Mouse (Mus musculus) forebrain, embryonic 10.5 days (tissue): ENCODE results near the gene Zfp947. TPM values are rescaled to one million over a fixed set of nuclear protein-coding genes. Genes with fewer than 3 reads are reported as not detected.
"Not testable (repeated sequence)": the region's sequence is repeated elsewhere in the genome, so short reads cannot be mapped to it uniquely, and the experiment has no call there.

Source experiments
- DNase-seq: peaks from one replicate; pipeline ENCODE4 v3.0.0-alpha.2; 2017; ENCODE audit warnings: low spot score; ENCODE audit errors: extremely low spot score
- H3K27ac ChIP-seq: fragments of 300-500 bp; sonication (generic); 2 replicates; pipeline ENCODE4 v1.5.1; 2016; ENCODE audit warnings: mild to moderate bottlenecking
- H3K27me3 ChIP-seq: fragments of 300-500 bp; sonication (generic); 2 replicates; pipeline ENCODE4 v1.6.1; 2016; ENCODE audit warnings: mild to moderate bottlenecking; ENCODE audit not compliant: poor library complexity, severe bottlenecking
- H3K36me3 ChIP-seq: fragments of 300-500 bp; sonication (generic); replicated peaks from 2 replicates; pipeline ENCODE4 v1.6.1; 2016; ENCODE audit warnings: mild to moderate bottlenecking, moderate library complexity
- H3K4me1 ChIP-seq: fragments of 300-500 bp; sonication (generic); 2 replicates; pipeline ENCODE4 v1.6.1; 2016
- H3K4me3 ChIP-seq: fragments of 300-500 bp; sonication (generic); 2 replicates; pipeline ENCODE4 v1.5.1; 2016; ENCODE audit warnings: mild to moderate bottlenecking, moderate library complexity
- H3K9me3 ChIP-seq: fragments of 300-500 bp; sonication (generic); 2 replicates; pipeline ENCODE4 v1.6.1; 2016; ENCODE audit warnings: mild to moderate bottlenecking, moderate library complexity
- WGBS: fragments of 180-500 bp; shearing (Covaris S2); methylation state at CpG from one replicate; pipeline ENCODE4 v1.1.7; 2016; 5-methylcytosine and 5-hydroxymethylcytosine counted together
- polyA plus RNA-seq: library from polyadenylated mRNA; unstranded; fragments of >200 nt; fragmentation: Nextera tagmentation; extraction: Ambion mirVana; gene quantifications from 2 replicates; pipeline ENCODE4 v1.2.1, GENCODE M21; 2016

Gene Zfp947
- 2.2 and 2.3 TPM in 2 replicates for polyA plus RNA-seq

DNA sequence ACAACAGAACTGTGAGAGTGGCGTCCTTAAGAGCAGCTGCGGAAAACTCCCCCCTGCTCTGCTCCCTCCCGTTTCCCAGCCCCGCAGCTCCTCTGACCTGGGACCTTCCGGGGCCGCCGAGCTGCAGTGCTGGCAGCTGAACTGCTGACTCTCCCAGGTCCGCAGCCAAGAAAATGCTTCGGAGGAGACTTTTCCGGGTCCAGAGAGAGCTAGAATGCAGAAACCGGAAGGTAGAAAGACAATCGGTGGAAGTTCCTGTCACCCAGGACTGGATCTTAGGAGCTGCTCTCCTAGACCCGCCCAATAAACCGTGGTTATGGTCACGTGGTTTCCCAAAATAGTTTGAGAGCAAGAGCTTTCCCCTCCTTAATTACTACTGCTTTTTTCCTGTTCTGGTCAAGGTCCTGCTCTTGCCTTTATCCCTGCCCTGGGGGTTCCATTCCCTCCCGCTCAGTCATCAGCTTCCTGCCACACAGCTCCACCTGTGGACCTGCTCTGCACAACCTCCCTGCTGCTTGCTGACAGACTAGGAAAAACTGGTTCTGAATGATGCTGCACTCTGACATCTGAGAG, at the start of gene Zfp947:
TSS of gene Zfp947 (minus strand) at position 469 of the 573 bp plus-strand sequence.
- WGBS: under 1% methylated on average over 16 of the region's 16 CpGs
- DNase-seq: peak; percentile 26
- not testable (repeated sequence) for H3K27me3 ChIP-seq, H3K36me3 ChIP-seq, H3K9me3 ChIP-seq, H3K4me1 ChIP-seq
- Histone ChIP-seq H3K4me3 (peak within 1 kb of the TSS; percentile 61), H3K27ac (peak within 1 kb of the TSS; percentile 81)

GRCm38 (mm10) chr17:22165304-22165703, 686 bp downstream of the Zfp947 start:
- not testable (repeated sequence) for H3K4me1 ChIP-seq, H3K9me3 ChIP-seq, H3K27me3 ChIP-seq, H3K36me3 ChIP-seq, DNase-seq
- 9% methylated on average over 3 of the region's 3 CpGs for WGBS
- Histone ChIP-seq H3K27ac (peak overlapping the region; percentile 81), H3K4me3 (peak overlapping the region; percentile 61)

DNA sequence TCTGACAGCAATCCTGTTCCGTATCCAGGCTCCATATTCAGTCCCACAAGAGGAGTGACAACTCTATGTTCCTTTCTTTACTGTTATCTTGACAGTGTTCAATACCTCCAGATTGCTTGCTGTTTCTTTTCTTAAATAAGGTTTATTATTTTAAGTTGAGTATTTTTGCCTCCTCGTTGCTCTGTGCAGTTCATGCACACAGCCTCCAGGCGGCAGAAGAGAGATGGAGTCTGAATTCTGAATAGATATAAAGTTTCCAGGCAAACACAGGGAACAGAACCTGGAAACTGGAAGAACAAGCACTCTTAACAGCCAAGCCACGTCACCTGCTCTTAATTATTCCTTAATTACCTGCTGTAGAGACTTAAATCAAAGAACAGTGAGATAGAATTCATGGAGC, 12.0 kb downstream of the Zfp947 start:
- H3K4me1 ChIP-seq: not testable (repeated sequence)

GRCm38 (mm10) chr17:22118770-22119169, 47.2 kb downstream of the Zfp947 start:
- H3K27ac ChIP-seq: no peak overlapping the region
- H3K4me1 ChIP-seq: no peaks in the 10 kb centered on the region
- no peak overlapping the region for H3K4me3 ChIP-seq
- H3K9me3 ChIP-seq: peaks cover 10% of the 10 kb centered on the region
- no peaks in the 10 kb centered on the region for H3K36me3 ChIP-seq
- DNase-seq: no peak
- H3K27me3 ChIP-seq: no peaks in the 10 kb centered on the region

More for the DNA sequence above, 12.0 kb downstream of the Zfp947 start:
- not testable (repeated sequence) for H3K27ac ChIP-seq, DNase-seq, H3K36me3 ChIP-seq, H3K27me3 ChIP-seq, H3K4me3 ChIP-seq, H3K9me3 ChIP-seq
- 59% methylated on average over 3 of the region's 4 CpGs for WGBS

Other genes with a start within 250 kb of the Zfp947 start
- gene Zfp942, start 203.7 kb downstream of the Zfp947 start, polyA plus RNA-seq: 22.0 and 23.0 TPM in 2 replicates
- gene Zfp943, start 203.6 kb downstream of the Zfp947 start, polyA plus RNA-seq: 14.4 and 15.1 TPM in 2 replicates
- 2.0 and 2.5 TPM in 2 replicates for gene Zfp994, start 59.4 kb upstream of the Zfp947 start, polyA plus RNA-seq
- 8.4 and 9.6 TPM in 2 replicates for gene CT030661.1, start 148.6 kb upstream of the Zfp947 start, polyA plus RNA-seq
- 14.4 and 16.0 TPM in 2 replicates for gene Zfp944, start 195.2 kb upstream of the Zfp947 start, polyA plus RNA-seq
- 6.5 and 7.9 TPM in 2 replicates for gene Zfp758, start 195.3 kb upstream of the Zfp947 start, polyA plus RNA-seq